Mouse (Mus musculus) forebrain, embryonic 12.5 days (tissue): Measurements from ENCODE around the gene Usmg5. TPM values are rescaled to one million over a fixed set of nuclear protein-coding genes. Genes with fewer than 3 reads are reported as not detected.
"Not testable (repeated sequence)": the region's sequence is repeated elsewhere in the genome, so short reads cannot be mapped to it uniquely, and the experiment has no call there.

Experiments used
- ATAC-seq: fragments of 200-750 bp; cut with Nextera tagmentation; 2 replicates; pipeline ENCODE4 v1.8.0; 2017; ENCODE audit warnings: moderate TSS enrichment; ENCODE audit not compliant: low FRiP score
- H3K27ac ChIP-seq: fragments of 300-500 bp; sonication (generic); 2 replicates; pipeline ENCODE4 v1.5.1; 2016; ENCODE audit warnings: mild to moderate bottlenecking
- H3K27me3 ChIP-seq: fragments of 300-500 bp; sonication (generic); 2 replicates; pipeline ENCODE4 v1.6.1; 2016; ENCODE audit warnings: mild to moderate bottlenecking
- H3K36me3 ChIP-seq: fragments of 300-500 bp; sonication (generic); replicated peaks from 2 replicates; pipeline ENCODE4 v1.6.1; 2016; ENCODE audit warnings: mild to moderate bottlenecking
- H3K4me1 ChIP-seq: fragments of 300-500 bp; sonication (generic); 2 replicates; pipeline ENCODE4 v1.6.1; 2016
- H3K4me2 ChIP-seq: fragments of 300-500 bp; sonication (generic); 2 replicates; pipeline ENCODE4 v1.6.1; 2016; ENCODE audit warnings: mild to moderate bottlenecking, moderate library complexity
- H3K4me3 ChIP-seq: fragments of 300-500 bp; sonication (generic); replicated peaks from 2 replicates; pipeline ENCODE4 v1.5.1; 2016; ENCODE audit warnings: mild to moderate bottlenecking
- H3K9ac ChIP-seq: fragments of 300-500 bp; sonication (generic); 2 replicates; pipeline ENCODE4 v1.6.1; 2016; ENCODE audit warnings: mild to moderate bottlenecking
- H3K9me3 ChIP-seq: fragments of 300-500 bp; sonication (generic); 2 replicates; pipeline ENCODE4 v1.6.1; 2016
- WGBS: fragments of 180-500 bp; shearing (Covaris S2); methylation state at CpG from one replicate; pipeline ENCODE4 v1.1.7; 2016; 5-methylcytosine and 5-hydroxymethylcytosine counted together
- polyA plus RNA-seq: library from polyadenylated mRNA; unstranded; fragments of >200 nt; fragmentation: Nextera tagmentation; extraction: Ambion mirVana; gene quantifications from 2 replicates; pipeline ENCODE4 v1.2.1, GENCODE M21; 2016

The Usmg5 gene
- polyA plus RNA-seq: 1,294 and 1,345 TPM in 2 replicates

DNA sequence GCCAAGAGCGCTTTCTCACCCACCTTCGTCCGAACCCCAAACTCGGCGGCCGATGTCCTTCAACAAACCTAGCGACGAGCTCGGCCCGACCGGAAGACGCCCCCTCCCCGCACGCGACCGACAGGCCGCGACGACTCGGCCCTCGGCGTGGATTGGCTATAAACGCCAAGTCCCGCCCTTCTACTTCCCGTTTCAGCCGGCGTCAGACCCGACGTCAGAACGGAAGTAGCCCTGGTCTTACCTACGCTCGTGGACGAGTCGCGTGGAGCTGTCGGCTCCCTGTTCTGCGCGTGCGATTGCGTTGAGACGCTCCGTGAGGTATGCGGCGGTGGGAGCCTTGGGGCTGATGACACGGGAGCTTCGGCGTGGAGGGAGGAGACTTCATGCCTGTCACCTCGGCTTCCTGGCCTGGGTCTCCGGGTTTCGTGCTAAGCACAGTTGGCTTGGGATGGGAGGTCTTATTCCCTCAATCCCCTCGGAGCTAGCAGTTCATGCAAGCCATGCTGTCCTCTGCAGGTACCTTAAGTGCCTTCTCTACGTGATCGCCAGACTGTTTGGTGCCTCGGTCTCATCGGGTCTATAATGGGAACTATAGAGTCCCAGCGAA lies at the start of gene Usmg5, which contains the start of gene Pdcd11:
Gene Usmg5 (minus strand): TSS at position 98 of the 607 bp plus-strand sequence.
Gene Pdcd11 (plus strand): TSS at position 219 of the 607 bp plus-strand sequence.
- Histone ChIP-seq H3K9ac (peak within 1 kb of the TSS; percentile 96), H3K36me3 (peaks cover 35% of the 10 kb centered on the region), H3K4me1 (peaks cover 16% of the 10 kb centered on the region), H3K27me3 (no peaks in the 10 kb centered on the region), H3K9me3 (no peaks in the 10 kb centered on the region), H3K4me3 (peak within 1 kb of the TSS; percentile 96), H3K27ac (peak within 1 kb of the TSS; percentile 76), H3K4me2 (peak within 1 kb of the TSS; percentile 87)
- WGBS: under 1% methylated on average over 56 of the region's 56 CpGs
- ATAC-seq: peak; percentile 100

GRCm38 (mm10) chr19:47139611-47140010 lies 49.2 kb upstream of the Usmg5 start:
- H3K9ac ChIP-seq, H3K4me3 ChIP-seq, H3K36me3 ChIP-seq, H3K4me2 ChIP-seq, H3K9me3 ChIP-seq, ATAC-seq, H3K27ac ChIP-seq: not testable (repeated sequence)
- WGBS: 39% methylated on average over 7 of the region's 7 CpGs
- Histone ChIP-seq H3K27me3 (peaks cover 11% of the 10 kb centered on the region; the same call in 1 of the 2 replicates), H3K4me1 (peaks cover 17% of the 10 kb centered on the region)

- Histone ChIP-seq H3K9ac (peak within 1 kb of the TSS; percentile 22; the same call in 1 of the 2 replicates), H3K4me1 (peaks cover 17% of the 10 kb centered on the region), H3K4me2 (peak within 1 kb of the TSS; percentile 48), H3K4me3 (peak within 1 kb of the TSS; percentile 27), H3K36me3 (peaks cover 4% of the 10 kb centered on the region; the same call in 1 of the 2 replicates), H3K9me3 (no peaks in the 10 kb centered on the region), H3K27ac (0 out of 2 replicates have a peak within 1 kb of the TSS, but pooled peaks have one; percentile 25), H3K27me3 (peaks cover 11% of the 10 kb centered on the region; the same call in 1 of the 2 replicates)
- ATAC-seq: no peak
- WGBS: 13% methylated on average over 28 of the region's 28 CpGs
Observed at GRCm38 (mm10) chr19:47137771-47138421, 47.4 kb upstream of the Usmg5 start, which contains the start of gene Calhm2. Gene Calhm2, minus strand, starts transcription at chr19:47138294.

DNA sequence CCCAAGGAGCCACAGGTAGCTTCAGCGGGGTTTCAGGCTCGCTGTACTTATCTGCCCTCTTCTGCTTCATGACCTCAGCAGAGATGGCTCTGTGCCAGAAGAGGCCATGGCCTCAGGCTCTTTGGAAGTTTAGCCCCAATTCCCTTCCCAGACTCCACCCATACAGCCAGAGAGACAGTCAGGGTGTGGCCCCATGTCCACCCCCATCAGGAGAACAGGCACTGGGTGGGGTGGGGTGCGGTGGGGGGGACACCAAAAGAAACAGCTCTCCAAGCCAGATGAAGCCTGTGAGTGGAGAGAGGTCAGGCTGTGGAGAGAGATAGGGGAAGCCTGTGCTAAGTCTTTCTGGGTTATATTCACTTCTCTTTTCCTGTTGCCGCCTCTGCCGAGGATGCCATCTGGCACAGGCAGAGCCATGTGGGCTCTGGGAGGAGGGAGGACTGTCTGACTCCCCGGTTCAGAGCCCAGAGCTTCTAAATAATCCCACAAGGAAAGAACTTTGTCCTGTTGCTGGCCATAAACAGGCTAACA lies 46.7 kb upstream of the Usmg5 start:
- H3K9ac ChIP-seq: no peak overlapping the region
- H3K4me3 ChIP-seq: no peak overlapping the region
- peaks cover 11% of the 10 kb centered on the region; the same call in 1 of the 2 replicates for H3K27me3 ChIP-seq
- no peak for ATAC-seq
- 52% methylated on average over 6 of the region's 6 CpGs for WGBS
- H3K9me3 ChIP-seq: no peaks in the 10 kb centered on the region
- peak overlapping the region; percentile 48 for H3K4me2 ChIP-seq
- peaks cover 11% of the 10 kb centered on the region for H3K36me3 ChIP-seq
- H3K27ac ChIP-seq: no peak overlapping the region
- H3K4me1 ChIP-seq: peaks cover 17% of the 10 kb centered on the region

DNA sequence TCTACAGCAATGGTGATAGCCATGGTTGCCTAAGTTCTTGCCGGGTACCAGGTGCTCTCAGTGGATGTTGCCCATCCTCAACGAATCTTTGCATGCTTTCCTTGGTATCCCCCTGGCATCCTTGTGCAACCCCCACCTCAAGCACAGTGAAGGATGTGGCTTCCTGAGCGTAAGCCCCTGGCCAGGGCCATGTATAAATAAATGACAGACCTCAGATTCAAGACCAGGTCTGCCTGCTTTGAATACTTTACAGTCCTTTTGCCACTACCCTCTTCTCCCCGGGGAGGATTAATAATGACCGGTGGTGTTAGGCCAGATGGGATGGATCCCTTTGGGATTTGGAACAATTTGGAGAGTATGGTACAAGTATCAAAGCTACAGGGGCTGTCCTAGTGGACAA lies 45.7 kb upstream of the Usmg5 start:
- Histone ChIP-seq H3K9ac (no peak overlapping the region), H3K36me3 (peaks cover 21% of the 10 kb centered on the region), H3K9me3 (no peaks in the 10 kb centered on the region), H3K4me1 (peaks cover 17% of the 10 kb centered on the region), H3K4me3 (no peak overlapping the region), H3K27ac (no peak overlapping the region), H3K4me2 (no peak overlapping the region), H3K27me3 (peaks cover 11% of the 10 kb centered on the region; the same call in 1 of the 2 replicates)
- 90% methylated on average over 5 of the region's 5 CpGs for WGBS
- no peak for ATAC-seq

GRCm38 (mm10) chr19:47135568-47135967 lies 45.1 kb upstream of the Usmg5 start:
- H3K27ac ChIP-seq: no peak overlapping the region
- WGBS: 90% methylated on average over 17 of the region's 17 CpGs
- no peak overlapping the region for H3K4me3 ChIP-seq
- H3K4me1 ChIP-seq: peaks cover 17% of the 10 kb centered on the region
- no peaks in the 10 kb centered on the region for H3K9me3 ChIP-seq
- H3K4me2 ChIP-seq: no peak overlapping the region
- peak overlapping the region; percentile 13; the same call in 1 of the 2 replicates for H3K9ac ChIP-seq
- peaks cover 27% of the 10 kb centered on the region for H3K36me3 ChIP-seq
- ATAC-seq: no peak
- H3K27me3 ChIP-seq: peaks cover 11% of the 10 kb centered on the region; the same call in 1 of the 2 replicates

DNA sequence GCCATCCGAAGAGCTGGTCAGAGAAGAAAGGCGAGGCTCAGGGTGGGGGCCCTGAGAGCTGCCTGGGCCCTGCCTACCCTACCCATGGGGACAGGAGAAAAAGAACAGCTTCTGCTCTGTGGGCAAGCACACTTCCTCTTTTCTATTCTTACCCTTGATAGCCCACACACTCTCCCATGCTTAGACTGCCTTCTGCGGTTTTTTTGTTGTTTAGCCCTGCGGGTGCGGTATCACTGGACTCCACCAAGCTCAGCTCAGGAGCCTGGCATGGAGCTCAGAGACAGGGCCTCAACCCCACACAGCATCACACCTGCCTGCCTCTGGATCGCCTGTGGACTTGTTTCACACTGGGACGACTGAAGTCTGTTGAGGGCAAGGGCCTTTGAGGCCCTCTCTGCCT lies 42.7 kb upstream of the Usmg5 start:
- WGBS: 88% methylated on average over 7 of the region's 7 CpGs
- H3K36me3 ChIP-seq: peaks cover 51% of the 10 kb centered on the region

DNA sequence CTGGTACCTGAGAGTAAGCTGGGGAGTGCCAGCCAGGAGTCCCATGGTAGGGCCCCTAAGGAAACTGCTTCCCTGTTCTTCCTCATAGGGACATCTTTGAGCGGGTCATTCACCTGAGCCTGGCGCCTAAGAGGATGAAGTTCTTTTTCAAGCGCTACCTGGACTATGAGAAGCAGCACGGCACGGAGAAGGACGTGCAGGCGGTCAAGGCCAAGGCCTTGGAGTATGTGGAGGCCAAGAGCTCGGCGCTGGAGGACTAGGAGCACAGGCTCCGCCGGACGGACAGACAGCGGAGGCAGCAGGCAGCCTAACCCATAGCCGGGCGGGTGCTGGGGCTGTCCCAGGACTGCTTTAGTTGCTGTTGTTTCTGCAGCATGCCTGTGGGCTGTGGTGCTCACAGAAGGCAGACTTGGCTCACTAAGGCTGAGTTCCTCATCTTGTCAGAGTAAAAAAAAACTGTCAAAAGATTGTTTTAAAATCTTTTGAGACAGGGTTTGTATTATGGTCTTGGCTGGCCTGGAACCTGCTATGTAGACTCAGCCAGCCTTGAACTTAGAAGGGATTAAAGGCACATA lies 40.2 kb upstream of the Usmg5 start:
- no peak overlapping the region for H3K4me3 ChIP-seq
- H3K4me1 ChIP-seq: no peaks in the 10 kb centered on the region
- H3K27ac ChIP-seq: no peak overlapping the region
- H3K4me2 ChIP-seq: no peak overlapping the region
- no peak overlapping the region for H3K9ac ChIP-seq
- H3K27me3 ChIP-seq: no peaks in the 10 kb centered on the region
- 97% methylated on average over 15 of the region's 15 CpGs for WGBS
- peaks cover 76% of the 10 kb centered on the region for H3K36me3 ChIP-seq
- ATAC-seq: no peak
- H3K9me3 ChIP-seq: no peaks in the 10 kb centered on the region

More for the DNA sequence above, 42.7 kb upstream of the Usmg5 start:
- Histone ChIP-seq H3K4me2 (no peak overlapping the region), H3K9ac (no peak overlapping the region), H3K27ac (no peak overlapping the region), H3K4me1 (peaks cover 15% of the 10 kb centered on the region), H3K9me3 (no peaks in the 10 kb centered on the region), H3K4me3 (no peak overlapping the region), H3K27me3 (no peaks in the 10 kb centered on the region; the same call in 1 of the 2 replicates)
- ATAC-seq: no peak

GRCm38 (mm10) chr19:47128835-47129234 lies 38.4 kb upstream of the Usmg5 start:
- Histone ChIP-seq H3K4me1 (no peaks in the 10 kb centered on the region), H3K9me3 (no peaks in the 10 kb centered on the region), H3K27me3 (no peaks in the 10 kb centered on the region), H3K4me3 (no peak overlapping the region), H3K36me3 (peaks cover 92% of the 10 kb centered on the region), H3K4me2 (no peak overlapping the region), H3K9ac (no peak overlapping the region), H3K27ac (no peak overlapping the region)
- 96% methylated on average over 11 of the region's 11 CpGs for WGBS
- no peak for ATAC-seq

- 95% methylated on average over 10 of the region's 10 CpGs for WGBS
- Histone ChIP-seq H3K4me2 (no peak overlapping the region), H3K36me3 (peaks cover 93% of the 10 kb centered on the region), H3K27ac (no peak overlapping the region), H3K9me3 (no peaks in the 10 kb centered on the region), H3K4me1 (no peaks in the 10 kb centered on the region), H3K27me3 (no peaks in the 10 kb centered on the region), H3K4me3 (no peak overlapping the region), H3K9ac (no peak overlapping the region)
- no peak for ATAC-seq
Observed at GRCm38 (mm10) chr19:47128164-47128563, 37.7 kb upstream of the Usmg5 start.

GRCm38 (mm10) chr19:47122802-47123201 lies 32.4 kb upstream of the Usmg5 start:
- no peaks in the 10 kb centered on the region for H3K27me3 ChIP-seq
- H3K36me3 ChIP-seq: peaks cover 79% of the 10 kb centered on the region
- H3K4me3 ChIP-seq: no peak overlapping the region
- no peaks in the 10 kb centered on the region for H3K9me3 ChIP-seq
- no peaks in the 10 kb centered on the region for H3K4me1 ChIP-seq
- H3K27ac ChIP-seq: no peak overlapping the region
- no peak for ATAC-seq
- no peak overlapping the region for H3K9ac ChIP-seq
- 29% methylated on average over 2 of the region's 2 CpGs for WGBS
- H3K4me2 ChIP-seq: no peak overlapping the region

GRCm38 (mm10) chr19:47121054-47121453 lies 30.6 kb upstream of the Usmg5 start:
- no peak for ATAC-seq
- WGBS: 44% methylated on average over 4 of the region's 4 CpGs
- Histone ChIP-seq H3K4me3 (no peak overlapping the region), H3K9ac (no peak overlapping the region), H3K4me2 (no peak overlapping the region), H3K27me3 (no peaks in the 10 kb centered on the region), H3K9me3 (no peaks in the 10 kb centered on the region), H3K36me3 (peaks cover 79% of the 10 kb centered on the region), H3K27ac (no peak overlapping the region), H3K4me1 (no peaks in the 10 kb centered on the region)
